Mouse (Mus musculus): ENCODE measurements around the gene Hoxb2.

Gene Hoxb2

DNA sequence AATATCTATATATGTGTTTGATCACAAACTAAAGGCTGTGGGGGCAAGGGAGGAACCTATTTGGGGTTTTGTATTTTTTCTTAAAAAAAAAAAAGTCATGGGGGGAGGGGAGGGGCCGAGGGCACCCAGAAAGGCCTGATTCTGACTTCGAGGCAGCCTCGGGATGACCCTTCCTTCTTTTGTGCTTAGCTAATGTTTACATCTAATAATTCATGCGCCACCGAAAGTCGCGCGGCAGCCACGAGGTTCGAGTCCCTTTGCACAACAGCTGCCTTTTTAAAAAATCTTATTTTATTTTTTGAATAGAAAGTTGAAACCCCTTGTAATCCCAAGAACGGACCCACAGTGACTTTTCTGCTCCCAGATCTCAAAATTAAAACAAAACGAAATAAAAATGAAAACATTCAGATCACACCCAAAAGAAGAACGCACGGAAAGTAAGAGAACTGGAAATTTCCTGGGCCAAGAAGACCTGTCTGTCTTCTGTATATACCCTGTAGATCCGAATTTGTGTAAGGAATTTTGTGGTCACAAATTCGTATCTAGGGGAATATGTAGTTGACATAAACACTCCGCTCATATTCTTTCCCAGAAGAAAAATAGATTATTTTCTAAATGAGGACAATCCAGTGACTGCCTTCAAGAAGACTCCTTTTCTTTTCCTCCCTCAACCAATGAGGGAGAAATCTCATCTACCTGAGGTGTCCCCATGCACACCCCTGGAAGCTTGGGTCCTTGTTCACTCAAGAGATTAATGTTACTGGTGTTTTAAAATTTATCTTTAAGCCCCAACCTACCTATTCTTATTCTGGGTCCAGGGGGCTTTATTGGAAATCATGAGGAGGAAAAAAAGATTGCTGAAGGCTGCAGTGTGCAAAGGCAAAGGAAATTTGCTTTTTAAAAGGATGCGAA lies 33.4 kb upstream of the Hoxb2 start:
- no peak for DNase-seq (ENCODE audit: low spot score in 2 of 2)

DNA sequence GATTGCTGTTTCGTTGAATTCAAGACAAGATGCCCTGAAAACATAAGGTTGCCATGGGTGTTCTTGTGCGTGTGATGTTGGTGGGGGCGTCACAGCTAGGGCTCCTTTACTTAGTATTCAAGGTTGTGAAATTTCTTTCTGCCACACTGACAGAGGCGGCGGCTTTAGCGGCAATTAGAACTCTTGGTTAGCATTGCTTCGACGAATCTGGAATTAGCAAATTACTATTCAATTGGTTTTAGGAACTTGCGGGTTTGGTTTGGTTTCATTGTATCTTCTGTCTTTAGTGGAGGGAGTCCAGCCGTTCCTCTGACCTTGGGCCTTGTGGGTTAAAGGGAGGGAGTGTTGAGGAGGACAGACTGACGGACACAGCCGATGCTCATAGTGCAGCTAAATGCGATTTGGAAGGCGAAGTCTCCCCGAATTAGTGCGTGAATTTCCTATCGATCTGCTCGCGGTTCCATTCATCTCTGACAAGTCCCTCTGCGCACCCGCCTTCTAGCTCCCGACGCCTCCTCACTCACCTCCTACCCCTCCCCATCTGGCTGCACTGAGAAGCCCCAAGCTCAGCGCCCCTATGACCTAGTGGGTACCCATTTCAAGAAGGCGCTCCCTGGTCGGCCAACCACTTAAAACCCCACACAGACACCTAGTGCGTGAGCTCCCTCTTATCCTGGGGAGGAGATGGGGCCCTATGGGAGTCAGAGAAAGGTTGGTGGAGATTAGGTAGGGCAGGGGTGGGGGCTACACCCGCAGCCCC lies 32.5 kb upstream of the Hoxb2 start, which contains the start of gene Hoxb4:
Gene Hoxb4 (plus strand): TSS at position 660 of the 760 bp plus-strand sequence.
- no peak for DNase-seq (ENCODE audit: low spot score in 2 of 2)

DNA sequence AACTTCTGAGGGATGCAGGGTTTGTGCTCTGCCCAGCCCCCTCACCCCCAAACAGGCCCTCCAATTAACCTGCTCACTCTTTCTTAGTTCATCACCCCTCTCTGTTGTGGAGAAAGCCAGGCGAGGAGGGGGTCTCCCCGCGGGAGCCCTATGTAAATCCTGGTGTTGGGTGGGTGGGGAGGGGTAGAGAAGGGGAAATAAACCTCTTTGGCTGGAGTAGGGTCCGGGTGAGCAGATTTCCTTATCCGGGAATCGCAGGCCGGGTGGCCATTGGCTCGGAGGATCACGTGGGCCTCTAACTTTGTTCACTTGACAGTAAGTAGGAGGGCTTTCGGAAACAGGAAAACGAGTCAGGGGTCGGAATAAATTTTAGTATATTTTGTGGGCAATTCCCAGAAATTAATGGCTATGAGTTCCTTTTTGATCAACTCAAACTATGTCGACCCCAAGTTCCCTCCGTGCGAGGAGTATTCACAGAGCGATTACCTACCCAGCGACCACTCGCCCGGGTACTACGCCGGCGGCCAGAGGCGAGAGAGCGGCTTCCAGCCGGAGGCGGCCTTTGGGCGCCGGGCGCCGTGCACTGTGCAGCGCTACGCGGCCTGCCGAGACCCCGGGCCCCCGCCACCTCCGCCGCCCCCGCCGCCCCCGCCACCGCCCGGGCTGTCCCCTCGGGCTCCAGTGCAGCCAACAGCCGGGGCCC lies 31.8 kb upstream of the Hoxb2 start:
- peak; percentile 73 to 76 for DNase-seq (ENCODE audit: low spot score in 2 of 2)

DNA sequence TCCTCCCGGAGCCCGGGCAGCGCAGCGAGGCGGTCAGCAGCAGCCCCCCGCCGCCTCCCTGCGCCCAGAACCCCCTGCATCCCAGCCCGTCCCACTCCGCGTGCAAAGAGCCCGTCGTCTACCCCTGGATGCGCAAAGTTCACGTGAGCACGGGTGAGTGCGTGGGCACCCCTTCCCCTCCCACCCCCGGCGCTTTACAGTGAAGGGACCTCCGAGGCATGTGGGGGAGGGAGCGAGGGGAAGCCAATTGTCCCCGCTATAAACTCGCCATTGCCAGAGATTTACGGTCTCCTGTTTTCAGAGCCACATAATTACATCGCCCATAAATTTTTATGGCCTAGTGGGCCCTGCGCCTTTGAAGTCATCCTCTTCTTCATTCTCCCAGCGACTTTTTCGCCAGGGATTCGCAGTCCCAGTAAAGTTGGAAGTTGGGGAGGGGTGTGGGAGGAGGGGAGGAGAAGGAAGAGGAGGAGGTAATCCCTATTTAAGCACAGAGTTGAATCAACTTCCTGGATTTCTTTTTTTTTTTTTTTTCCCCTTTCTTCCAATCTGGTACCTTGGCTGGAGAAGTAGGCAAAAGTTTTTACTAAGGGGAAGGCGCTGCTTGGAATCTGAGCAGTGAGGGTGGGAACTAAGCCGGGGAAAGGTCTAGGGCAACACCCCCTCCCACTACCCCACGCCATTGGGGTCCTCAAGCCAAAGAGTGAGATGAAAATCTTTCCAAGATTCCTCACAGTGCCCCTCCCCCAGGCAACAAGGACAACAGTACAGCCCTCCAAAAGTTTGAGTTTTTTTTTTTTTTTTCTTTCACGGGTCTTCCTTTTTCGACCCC lies 31.0 kb upstream of the Hoxb2 start:
- no peak for DNase-seq (ENCODE audit: low spot score in 2 of 2)

DNA sequence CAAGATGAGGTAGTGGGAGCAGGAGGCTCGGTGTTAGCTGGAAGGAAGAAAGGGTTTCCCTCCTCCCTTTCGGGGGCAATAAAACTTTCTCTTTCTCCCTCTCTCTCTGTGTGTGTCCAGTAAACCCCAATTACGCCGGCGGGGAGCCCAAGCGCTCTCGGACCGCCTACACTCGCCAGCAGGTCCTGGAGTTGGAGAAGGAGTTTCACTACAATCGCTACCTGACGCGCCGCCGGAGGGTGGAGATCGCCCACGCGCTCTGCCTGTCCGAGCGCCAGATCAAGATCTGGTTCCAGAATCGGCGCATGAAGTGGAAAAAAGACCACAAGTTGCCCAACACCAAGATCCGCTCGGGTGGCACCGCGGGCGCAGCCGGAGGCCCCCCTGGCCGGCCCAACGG lies 30.4 kb upstream of the Hoxb2 start:
- DNase-seq (ENCODE audit: low spot score in 2 of 2), result no peak

DNA sequence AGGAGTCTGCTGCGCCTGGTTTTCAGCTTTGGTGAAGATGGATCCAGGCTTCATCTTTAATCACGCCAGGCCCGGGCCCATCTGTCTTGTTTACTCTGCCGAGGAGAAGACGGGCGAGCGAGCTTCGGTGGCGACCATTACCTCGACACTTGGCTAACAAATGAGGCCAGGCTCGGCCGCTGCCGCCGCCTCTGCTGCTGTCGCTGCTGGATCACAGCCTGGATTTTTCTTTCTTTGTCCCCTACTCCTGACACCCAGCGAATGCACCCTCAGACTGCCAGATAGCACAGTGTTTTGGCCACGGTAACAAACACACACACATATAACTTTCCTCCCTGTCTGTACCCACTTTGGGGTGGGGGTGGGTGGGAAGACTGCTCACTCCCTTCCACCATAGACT lies 29.6 kb upstream of the Hoxb2 start:
- no peak for DNase-seq (ENCODE audit: low spot score in 2 of 2)

DNA sequence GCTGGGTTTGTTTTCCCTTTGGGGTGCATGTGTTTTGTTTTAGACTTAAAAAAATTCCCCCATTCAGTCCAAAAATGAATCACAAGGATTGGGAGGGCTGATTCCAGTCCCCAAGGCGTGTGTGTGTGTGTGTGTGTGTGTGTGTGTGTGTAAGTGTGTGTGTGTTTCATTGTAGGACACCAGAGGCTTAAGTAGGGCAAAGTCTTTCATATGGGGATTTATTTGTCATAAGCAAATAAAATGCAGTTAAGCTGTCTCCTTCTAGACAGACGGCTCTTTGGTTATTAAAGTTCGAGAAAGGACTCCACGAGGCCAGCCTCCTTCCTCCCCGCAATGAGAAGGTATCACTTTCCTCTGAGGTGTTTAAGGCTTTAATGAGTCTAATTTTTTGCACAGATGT lies 28.5 kb upstream of the Hoxb2 start:
- DNase-seq (ENCODE audit: low spot score in 2 of 2), result no peak

DNA sequence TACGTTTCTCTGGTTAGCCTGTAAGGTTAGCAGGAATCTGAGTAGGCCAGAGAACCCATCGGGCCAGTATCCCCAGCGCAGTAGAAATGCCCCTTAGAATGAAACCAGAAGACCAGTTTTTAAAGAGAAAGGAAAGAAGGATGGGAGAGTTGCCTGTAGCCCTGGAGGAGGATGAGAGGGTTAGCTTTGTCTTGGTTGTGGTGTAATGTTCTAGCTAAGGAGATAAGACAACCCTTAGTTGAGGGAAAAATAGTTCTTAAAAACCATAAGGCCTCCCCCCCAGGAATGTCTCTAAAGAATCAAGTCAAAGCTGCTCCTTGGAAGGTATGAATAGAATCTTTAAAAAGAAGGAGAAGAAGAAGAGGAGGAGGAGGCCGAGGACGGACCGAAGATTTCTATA lies 27.6 kb upstream of the Hoxb2 start:
- no peak for DNase-seq (ENCODE audit: low spot score in 2 of 2)

DNA sequence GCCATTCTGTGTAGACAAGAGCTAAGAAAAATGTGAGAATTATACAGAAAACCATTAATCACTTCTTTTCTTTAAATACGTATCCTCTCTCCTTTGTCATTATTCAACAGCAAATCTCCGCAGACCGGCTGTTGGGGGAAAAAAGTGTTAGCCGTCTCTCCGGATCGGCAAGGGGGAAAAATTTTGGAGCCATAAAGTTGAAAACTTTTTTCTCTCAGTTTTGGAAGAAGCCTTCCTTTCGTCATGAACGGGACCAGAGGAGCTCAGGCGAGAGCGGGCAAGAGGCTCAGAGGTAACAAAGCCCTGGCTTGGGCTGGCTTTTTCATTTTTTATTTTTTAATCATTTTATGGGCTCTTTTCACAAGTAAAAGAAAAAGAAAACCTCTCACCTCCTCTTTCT lies 27.2 kb upstream of the Hoxb2 start, which contains the start of gene Hoxb3:
Gene Hoxb3 (plus strand): TSS at position 173 of the 400 bp plus-strand sequence.
- DNase-seq (ENCODE audit: low spot score in 2 of 2), result no peak

DNA sequence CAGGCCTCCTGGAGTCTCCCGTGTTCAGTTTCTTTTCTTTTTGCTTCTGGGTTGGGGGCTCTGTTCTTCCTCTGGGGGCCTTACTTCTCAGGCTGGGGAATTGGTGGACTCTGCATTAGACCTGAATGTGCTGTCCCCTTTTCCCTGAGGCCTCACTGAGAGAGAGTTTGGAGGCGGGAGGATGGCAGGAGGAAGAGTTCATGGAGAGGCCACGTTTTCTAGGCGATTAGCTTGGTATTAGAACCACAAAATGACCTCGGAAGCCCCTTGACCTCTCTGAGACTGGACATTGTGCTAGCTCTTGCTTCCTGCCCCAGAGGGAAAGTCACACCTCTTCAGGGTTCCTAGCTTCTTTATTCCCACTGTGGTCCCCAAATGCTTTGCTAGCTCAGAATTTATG lies 26.2 kb upstream of the Hoxb2 start:
- DNase-seq (ENCODE audit: low spot score in 2 of 2), result no peak

DNA sequence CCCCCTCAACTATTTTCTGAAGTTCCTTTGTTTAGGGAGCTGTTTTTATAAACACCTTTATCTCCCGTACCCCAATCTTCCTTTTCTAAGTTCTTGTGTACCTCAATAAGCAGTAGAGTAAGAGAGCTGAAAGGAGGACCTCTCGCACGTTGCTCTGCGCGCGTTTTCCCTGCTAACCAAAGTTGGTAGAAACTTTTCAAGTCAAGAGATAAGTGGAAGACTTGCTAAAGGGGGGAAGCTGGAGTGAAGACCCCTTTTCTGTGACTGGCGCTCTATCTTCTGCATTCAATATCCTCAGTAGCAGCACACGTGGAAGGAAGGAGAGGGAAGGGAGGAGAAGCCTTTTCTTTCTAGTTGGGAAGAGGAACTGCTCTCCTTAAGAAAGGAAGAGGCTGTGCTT lies 25.4 kb upstream of the Hoxb2 start:
- no peak for DNase-seq (ENCODE audit: low spot score in 2 of 2)

DNA sequence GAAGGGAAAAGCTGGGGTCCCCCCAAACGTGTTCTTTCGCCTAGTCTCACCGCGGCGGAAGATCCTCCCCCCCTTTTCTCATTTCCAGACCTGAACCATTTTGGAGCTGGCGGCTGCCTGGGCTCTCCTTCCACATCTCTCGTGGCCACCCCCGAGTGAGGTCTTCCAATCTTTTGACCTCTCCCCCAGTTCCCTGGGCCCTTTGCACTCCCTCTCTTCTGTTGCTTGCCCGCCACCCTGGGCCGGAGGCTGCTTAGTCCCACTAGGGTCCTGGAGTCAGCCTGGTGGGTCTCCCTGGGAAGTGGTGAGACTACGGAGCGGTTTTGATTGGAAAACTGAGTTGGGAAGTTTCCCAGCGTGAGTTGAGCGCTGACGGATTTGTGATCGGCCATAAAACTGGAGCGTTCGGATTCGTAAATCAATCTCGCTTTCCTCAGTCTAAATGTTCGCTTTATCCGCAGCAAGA lies 24.5 kb upstream of the Hoxb2 start:
- no peak for DNase-seq (ENCODE audit: low spot score in 2 of 2)

DNA sequence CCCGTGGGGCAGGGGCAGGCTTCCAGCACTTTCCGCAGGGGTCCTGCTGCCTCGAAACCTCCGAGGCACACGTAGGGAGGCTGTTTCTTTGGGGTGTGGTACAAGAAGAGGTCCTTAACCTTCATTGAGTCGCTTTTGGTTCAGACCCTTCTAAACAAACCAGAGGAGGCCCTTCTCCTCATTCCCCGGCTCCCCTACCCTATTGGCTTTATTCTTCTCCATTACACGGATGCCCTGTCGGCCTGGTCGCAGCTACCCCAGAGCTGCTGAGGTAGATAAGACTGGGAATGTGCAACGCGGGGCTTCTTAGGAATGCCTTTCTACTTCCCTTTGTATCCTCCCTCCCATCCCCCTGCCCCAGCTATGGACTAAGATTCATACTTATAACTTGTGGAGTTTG lies 23.6 kb upstream of the Hoxb2 start:
- DNase-seq (ENCODE audit: low spot score in 2 of 2), result no peak

DNA sequence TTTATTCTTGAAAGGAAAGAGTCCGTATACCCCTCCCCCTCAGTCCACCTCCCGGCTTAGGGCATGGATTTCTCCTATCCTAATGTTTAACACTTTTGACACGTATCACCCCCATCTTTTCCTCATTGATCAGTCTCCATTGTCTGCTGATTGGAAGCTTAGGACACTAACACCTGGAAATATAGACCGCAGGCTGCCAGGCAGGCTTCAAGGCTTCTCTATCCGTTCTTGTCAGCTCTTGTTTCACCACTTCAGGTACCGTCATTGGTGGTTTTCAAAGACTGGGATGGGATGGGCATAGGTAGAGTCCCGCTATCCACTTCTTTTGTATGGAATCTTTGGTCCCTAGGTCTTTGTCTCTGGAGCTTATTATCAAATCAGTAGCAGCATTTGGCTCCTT lies 23.2 kb upstream of the Hoxb2 start:
- no peak for DNase-seq (ENCODE audit: low spot score in 2 of 2)

DNA sequence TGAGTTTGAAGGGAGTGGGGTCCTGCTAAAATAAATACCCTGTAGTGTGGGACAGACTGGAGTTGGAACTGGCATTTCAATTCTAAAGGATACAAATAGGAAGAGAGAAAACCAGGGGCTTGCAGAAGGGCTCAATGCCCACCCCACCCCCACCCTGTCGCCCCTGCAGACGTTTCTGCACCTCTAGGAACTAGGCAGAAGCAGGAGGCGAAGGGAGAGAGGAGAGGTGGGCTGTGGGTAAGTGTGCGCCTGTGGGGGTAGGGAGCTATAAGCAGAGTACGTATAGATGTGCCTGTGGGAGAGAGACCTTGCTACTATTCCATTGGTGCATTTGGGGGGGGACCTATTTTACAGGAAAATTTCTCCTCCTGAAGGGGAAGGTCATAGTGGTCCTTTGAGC lies 22.6 kb upstream of the Hoxb2 start:
- no peak for DNase-seq (ENCODE audit: low spot score in 2 of 2)

DNA sequence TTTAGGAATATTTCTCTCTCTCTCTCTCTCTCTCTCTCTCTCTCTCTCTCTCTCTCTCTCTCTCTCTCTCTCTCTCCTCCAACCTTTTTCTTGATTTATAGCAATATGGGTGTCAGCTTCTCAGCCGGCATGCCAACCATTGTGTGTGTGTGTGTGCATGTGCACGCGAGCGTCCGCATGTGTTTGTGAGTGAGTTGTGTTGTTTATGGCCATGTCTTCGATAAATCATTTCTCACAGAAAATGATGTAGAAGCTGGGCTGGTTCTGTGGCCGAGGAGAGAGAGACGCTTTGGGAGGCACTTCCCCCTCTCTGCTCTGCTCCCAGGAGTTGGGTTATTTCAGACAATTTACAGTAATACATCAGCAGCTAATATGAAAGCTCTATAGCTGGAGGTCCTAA lies 21.7 kb upstream of the Hoxb2 start:
- DNase-seq (ENCODE audit: low spot score in 2 of 2), result no peak

DNA sequence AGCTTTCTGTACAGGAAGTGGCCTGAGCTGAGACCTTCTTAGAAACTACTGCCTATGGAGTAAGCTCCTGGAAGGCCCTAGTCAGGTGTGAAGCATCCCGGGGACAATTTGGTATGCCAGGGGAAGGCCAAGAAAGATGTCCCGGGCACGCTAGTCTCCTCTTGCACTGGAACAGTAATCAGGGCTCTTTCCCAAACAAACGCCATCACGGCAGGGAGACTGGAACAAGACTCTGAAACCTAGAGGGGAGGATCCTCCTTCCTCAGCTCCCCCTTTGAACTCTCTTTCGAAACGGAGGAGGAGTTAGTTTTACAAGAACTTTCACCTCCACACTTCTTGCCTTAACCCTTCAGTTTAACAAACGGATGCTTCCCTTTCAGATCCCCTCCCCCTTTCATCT lies 18.2 kb upstream of the Hoxb2 start:
- no peak for DNase-seq (ENCODE audit: low spot score in 2 of 2)

DNA sequence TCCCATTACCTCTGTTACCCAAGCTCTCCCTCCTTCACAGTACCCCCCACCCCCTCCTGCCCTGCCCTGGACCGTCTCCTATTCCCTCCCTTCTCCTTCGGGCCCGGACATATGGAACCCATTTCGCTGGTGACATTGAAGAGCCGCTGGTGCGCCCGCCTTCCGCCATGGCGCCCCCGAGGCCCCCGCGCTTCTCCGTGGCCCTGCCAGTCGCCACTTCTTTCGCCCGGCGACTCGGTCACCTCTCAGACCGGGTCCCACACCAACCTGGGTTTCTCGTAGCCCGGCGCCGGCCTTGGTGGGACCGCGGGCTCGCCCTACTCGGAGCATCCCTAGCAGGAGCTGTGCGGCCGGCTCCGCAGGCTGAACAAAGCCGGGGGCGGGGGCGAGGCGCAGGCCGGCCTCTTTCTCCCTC lies 17.7 kb upstream of the Hoxb2 start:
- no peak for DNase-seq (ENCODE audit: low spot score in 2 of 2)

DNA sequence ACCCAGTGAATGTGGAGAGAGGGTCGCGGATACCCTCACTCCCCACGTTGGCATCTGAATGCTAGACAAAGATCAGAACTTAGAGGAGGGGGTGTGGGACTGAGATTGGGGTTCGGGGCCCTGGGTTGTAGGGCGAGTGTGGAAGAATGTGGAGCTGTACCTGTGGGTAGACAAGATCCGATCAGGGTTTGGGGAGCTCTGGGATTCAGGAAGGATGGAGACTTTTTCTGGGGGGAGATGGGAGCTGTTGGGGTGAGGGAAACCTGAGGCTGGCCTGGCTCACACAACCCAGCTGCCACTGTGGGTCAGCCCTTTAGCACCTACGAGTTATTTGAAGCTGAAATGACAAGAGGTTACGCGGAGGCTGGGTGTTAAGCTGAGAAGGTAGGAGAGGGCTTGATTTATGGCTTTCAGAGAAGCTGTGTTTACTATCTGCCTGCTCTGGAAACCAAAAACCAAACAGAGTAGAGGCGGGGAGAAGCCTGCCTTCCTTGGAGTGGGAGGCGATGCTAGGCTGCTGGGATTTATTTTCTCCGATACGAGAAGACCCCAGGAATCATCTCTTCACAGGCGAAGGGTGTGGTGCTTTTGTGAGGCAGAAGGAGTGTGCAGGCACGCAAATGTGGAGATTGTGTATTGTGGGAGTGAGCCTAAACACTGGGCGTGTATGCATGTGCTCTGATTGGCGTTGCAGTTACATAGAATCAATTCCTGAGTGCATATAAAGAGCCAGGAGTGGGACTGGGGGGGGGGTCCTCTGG lies 16.9 kb upstream of the Hoxb2 start:
- DNase-seq (ENCODE audit: low spot score in 2 of 2), result no peak

DNA sequence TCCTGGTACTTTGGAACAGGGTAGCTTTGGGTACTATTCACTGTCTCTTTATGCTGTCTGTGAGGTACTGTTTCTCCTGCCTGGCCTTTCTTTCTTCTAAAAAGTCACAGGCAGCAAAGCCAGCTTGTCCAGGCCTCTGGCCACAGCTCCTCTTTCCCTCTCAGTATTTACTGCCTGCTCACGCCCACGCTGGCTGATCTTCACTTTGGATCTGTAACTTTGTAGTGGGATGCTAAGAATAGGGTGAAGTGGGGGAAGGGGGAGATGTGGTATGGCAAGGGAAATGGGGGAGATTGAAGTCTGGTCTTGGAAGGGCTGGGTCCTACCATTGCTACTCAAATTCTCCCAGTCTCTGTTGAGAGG lies 16.3 kb upstream of the Hoxb2 start:
- no peak for DNase-seq (ENCODE audit: low spot score in 2 of 2)

DNA sequence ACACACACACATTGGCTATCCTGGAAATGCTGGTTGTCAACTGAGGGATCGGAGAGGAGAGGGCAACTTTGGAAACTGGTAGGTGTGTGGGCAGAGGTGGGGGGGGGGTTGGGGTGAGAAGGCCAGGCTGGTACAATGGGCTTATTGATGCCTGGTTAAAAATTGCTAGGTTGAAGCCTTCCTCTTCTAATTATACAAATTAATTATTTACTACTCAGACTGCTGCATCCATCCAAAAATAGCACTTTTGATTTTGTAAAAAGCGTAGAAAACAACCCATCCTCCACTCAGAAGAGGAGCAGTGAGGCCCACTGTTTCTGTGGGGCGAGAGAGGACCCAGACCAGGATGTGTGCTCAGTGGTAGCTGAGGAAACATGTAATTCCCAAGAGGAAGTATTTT lies 15.3 kb upstream of the Hoxb2 start:
- DNase-seq (ENCODE audit: low spot score in 2 of 2), result no peak
